Mouse (Mus musculus) small intestine, adult 10 weeks (tissue): ENCODE measurements around the gene Pramel7. TPM values are rescaled to one million over a fixed set of nuclear protein-coding genes. Genes with fewer than 3 reads are reported as not detected.

Experiments
- polyA plus RNA-seq: library from polyadenylated mRNA; stranded (reverse); fragments of 350-450 nt; fragmentation: Illumina TruSeq; extraction: RNeasy Lipid Tissue Mini Kit (QIAGEN cat#74804); gene quantifications from one replicate; pipeline ENCODE4 v1.2.3, GENCODE M21; 2014; ENCODE audit warnings: low replicate concordance

Gene Pramel7
- polyA plus RNA-seq: not detected

DNA sequence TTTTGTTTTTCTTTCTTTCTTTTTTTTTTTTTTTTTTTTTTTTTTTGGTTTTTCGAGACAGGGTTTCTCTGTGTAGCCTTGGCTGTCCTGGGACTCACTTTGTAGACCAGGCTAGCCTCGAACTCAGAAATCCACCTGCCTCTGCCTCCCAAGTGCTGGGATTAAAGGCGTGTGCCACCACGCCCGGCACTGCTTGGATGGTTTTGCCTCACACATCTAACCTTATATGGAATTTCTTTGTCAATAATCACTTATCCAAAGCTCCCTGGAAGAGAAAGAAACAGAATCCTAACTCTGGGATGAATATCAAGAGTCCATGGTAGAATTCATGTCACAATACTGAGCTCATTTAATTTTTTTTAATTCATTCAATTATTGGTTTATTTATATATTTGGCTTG, at the start of gene Pramel7:
Pramel7 (minus strand) TSS at position 101 of the 400 bp plus-strand sequence.

GRCm38 (mm10) chr2:87545442-87545841, 48.5 kb upstream of the Pramel7 start, which contains the start of gene Olfr1128:
Olfr1128 (minus strand) TSS chr2:87545542.

DNA sequence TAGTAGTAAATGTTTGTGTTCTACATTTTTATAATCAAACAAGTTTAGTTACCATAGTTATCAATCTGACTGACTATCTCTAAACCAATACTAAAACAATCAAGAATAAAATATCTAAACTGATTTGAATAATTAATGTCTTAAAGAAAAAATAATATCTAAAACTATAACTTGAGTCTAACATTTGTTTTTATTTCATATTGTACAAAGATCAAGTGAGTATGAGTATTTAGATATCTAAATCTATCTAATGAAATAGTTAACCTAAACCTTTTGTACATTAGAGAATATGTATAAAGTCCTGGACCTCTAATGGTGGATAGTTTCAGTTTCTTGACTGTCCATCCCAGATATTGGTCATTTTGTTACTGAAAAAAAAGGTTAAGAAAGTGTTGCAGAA, 34.6 kb upstream of the Pramel7 start, which contains the start of gene Olfr153:
Olfr153 (plus strand) TSS at position 301 of the 400 bp plus-strand sequence.

DNA sequence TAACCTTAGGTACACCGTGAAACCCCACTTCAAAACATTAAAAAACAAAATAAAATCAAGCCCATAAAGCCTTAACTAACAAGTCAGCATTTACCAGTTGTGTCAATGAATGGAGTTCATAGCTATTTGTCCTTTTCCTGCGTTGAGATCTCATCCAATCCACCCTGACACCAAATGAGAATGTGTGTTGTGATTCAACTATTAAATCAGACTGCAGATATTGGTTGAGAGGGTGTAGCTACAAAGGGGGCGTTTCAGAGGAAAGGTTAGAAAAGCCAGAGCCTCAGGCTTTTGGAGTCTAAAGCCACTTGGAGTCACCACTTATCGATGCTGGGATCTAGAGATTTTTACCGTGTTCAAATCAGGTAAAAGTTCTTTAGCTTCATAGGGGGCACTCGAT, 9.4 kb upstream of the Pramel7 start, which contains the start of gene Pramel6:
Pramel6 (plus strand) TSS at position 301 of the 400 bp plus-strand sequence.

DNA sequence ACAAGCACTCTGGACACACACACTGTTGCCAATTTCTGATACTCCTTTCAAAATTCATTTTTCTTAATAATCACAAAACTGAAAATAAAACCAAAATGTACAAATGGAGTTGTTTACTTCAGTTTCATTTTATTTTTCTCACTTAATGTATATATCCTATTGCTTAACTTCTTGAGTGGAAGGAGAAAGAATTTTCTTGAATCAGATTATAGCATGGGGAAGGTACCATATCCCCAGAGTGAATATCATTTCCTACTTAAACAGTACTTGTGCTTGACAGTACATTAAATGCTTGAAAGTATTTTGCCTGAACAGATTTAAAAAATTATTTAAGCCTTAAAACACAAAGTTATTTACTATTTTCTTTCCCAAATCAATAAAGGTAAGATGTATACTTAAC, 43.2 kb downstream of the Pramel7 start, which contains the start of gene Olfr1126:
Olfr1126 (plus strand) TSS at position 301 of the 400 bp plus-strand sequence.

Other genes starting within 250 kb of the Pramel7 start
- not detected for gene Olfr1115, start 249.1 kb downstream of the Pramel7 start, polyA plus RNA-seq
- not detected for gene Olfr1116, start 229.6 kb downstream of the Pramel7 start, polyA plus RNA-seq
- not detected for gene Olfr1118, start 189.5 kb downstream of the Pramel7 start, polyA plus RNA-seq
- not detected for gene Olfr1120, start 142.3 kb downstream of the Pramel7 start, polyA plus RNA-seq
- not detected for gene Olfr1121, start 127.2 kb downstream of the Pramel7 start, polyA plus RNA-seq
- not detected for gene Olfr1122, start 111.2 kb downstream of the Pramel7 start, polyA plus RNA-seq
- gene Olfr1123, start 80.5 kb downstream of the Pramel7 start, polyA plus RNA-seq: not detected
- gene Olfr1124, start 66.8 kb downstream of the Pramel7 start, polyA plus RNA-seq: not detected
- gene Olfr1126, start 43.1 kb downstream of the Pramel7 start, polyA plus RNA-seq: not detected
- gene Pramel6, start 9.5 kb upstream of the Pramel7 start, polyA plus RNA-seq: not detected
- not detected for gene Olfr153, start 34.7 kb upstream of the Pramel7 start, polyA plus RNA-seq
- gene Olfr1128, start 48.4 kb upstream of the Pramel7 start, polyA plus RNA-seq: not detected
- gene Olfr1129, start 76.8 kb upstream of the Pramel7 start, polyA plus RNA-seq: not detected
- not detected for gene Olfr1130, start 109.1 kb upstream of the Pramel7 start, polyA plus RNA-seq
- not detected for gene Olfr1131, start 130.0 kb upstream of the Pramel7 start, polyA plus RNA-seq
- not detected for gene Olfr1132, start 140.4 kb upstream of the Pramel7 start, polyA plus RNA-seq
- not detected for gene Olfr1133, start 150.3 kb upstream of the Pramel7 start, polyA plus RNA-seq
- gene Olfr1134, start 161.4 kb upstream of the Pramel7 start, polyA plus RNA-seq: not detected
- gene Olfr1135, start 176.6 kb upstream of the Pramel7 start, polyA plus RNA-seq: not detected
- not detected for gene Olfr1136, start 196.9 kb upstream of the Pramel7 start, polyA plus RNA-seq
- not detected for gene Olfr1137, start 216.1 kb upstream of the Pramel7 start, polyA plus RNA-seq
- gene Olfr1138, start 242.9 kb upstream of the Pramel7 start, polyA plus RNA-seq: not detected
- gene Olfr1140, start 246.7 kb upstream of the Pramel7 start, polyA plus RNA-seq: not detected